Mouse (Mus musculus) lung, postnatal 0 days (tissue): ENCODE measurements around the gene Asb5. TPM values are rescaled to one million over a fixed set of nuclear protein-coding genes. Genes with fewer than 3 reads are reported as not detected.
A peak's percentile ranks its signal among the peaks of the same experiment; 100 is the strongest.
"Not testable (repeated sequence)": the region's sequence is repeated elsewhere in the genome, so short reads cannot be mapped to it uniquely, and the experiment has no call there.

Source experiments
- ATAC-seq: fragments of 200-750 bp; cut with Nextera tagmentation; 2 replicates; pipeline ENCODE4 v1.8.0; 2017; ENCODE audit warnings: moderate library complexity
- DNase-seq: peaks from one replicate; pipeline ENCODE4 v3.0.0-alpha.2; 2016; ENCODE audit warnings: low spot score
- H3K27ac ChIP-seq: fragments of 300-500 bp; sonication (generic); 2 replicates; pipeline ENCODE4 v1.5.1; 2014; ENCODE audit warnings: antibody characterized with exemption, mild to moderate bottlenecking, low read length, mixed read lengths
- H3K27me3 ChIP-seq: fragments of 300-500 bp; sonication (generic); replicated peaks from 2 replicates; pipeline ENCODE4 v1.6.1; 2014; ENCODE audit warnings: low read length, mixed read lengths; ENCODE audit not compliant: insufficient read depth
- H3K36me3 ChIP-seq: fragments of 300-500 bp; sonication (generic); 2 replicates; pipeline ENCODE4 v1.6.1; 2014; ENCODE audit warnings: low read length, mixed read lengths; ENCODE audit not compliant: insufficient read depth
- H3K4me1 ChIP-seq: fragments of 300-500 bp; sonication (generic); 2 replicates; pipeline ENCODE4 v1.6.1; 2014; ENCODE audit warnings: antibody characterized with exemption, low read depth, low read length, mixed read lengths; ENCODE audit not compliant: insufficient read depth
- H3K4me2 ChIP-seq: fragments of 300-500 bp; sonication (generic); replicated peaks from 2 replicates; pipeline ENCODE4 v1.6.1; 2014; ENCODE audit warnings: low read depth, mild to moderate bottlenecking, low read length, moderate library complexity, mixed read lengths
- H3K4me3 ChIP-seq: fragments of 300-500 bp; sonication (generic); 2 replicates; pipeline ENCODE4 v1.5.1; 2014; ENCODE audit warnings: low read depth, low read length
- H3K9ac ChIP-seq: fragments of 300-500 bp; sonication (generic); replicated peaks from 2 replicates; pipeline ENCODE4 v1.6.1; 2014; ENCODE audit warnings: low read depth, mild to moderate bottlenecking
- H3K9me3 ChIP-seq: fragments of 300-500 bp; sonication (generic); 2 replicates; pipeline ENCODE4 v1.6.1; 2016; ENCODE audit warnings: low read length, mixed read lengths
- CTCF ChIP-seq: IDR thresholded peaks from 2 replicates; pipeline ENCODE4 v1.5.1; 2016; ENCODE audit warnings: antibody characterized with exemption, mild to moderate bottlenecking
- EP300 ChIP-seq: IDR thresholded peaks from 2 replicates; pipeline ENCODE4 v1.6.1; 2016; ENCODE audit warnings: antibody characterized with exemption, mild to moderate bottlenecking, control low read depth
- WGBS: fragments of 180-500 bp; shearing (Covaris S2); extraction: QIAGEN DNeasy Blood & Tissue Kit; methylation state at CpG from one replicate; pipeline ENCODE4 v1.1.7; 2014; 5-methylcytosine and 5-hydroxymethylcytosine counted together
- polyA plus RNA-seq: library from polyadenylated mRNA; unstranded; fragments of >200 nt; fragmentation: Nextera tagmentation; extraction: Ambion mirVana; gene quantifications from 2 replicates; pipeline ENCODE4 v1.2.1, GENCODE M21; 2015

The Asb5 gene
- polyA plus RNA-seq, 1 experiment from 2014 or later, result 3.8 TPM

DNA sequence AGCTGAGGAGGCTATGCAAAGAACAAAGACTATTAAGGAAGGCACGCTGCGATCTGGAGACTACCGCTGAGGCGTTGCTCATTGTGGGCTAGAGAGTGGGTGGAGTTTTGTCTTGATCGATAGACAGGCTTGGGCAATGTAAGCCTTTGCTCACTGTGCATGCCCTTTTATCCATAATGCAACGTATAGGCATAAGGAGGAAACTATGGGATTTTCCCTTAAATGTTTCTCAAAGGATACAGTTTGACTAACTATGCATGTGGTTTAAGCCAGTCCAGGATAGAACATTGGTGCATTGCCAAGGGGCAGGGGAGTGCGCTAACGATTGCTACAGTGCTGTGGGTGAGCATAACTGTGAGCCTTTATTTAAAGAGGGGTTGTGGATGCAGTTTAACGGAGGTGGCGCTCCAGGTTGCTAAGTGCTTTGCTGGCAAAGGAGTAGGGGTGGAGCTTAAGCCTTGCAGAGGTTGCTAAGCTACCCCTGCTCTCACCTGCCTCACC is 20.1 kb upstream of the Asb5 start:
- Histone ChIP-seq H3K9me3 (no peaks in the 10 kb centered on the region), H3K4me2 (peak overlapping the region; percentile 33; the same call in 1 of the 2 replicates), H3K27me3 (no peaks in the 10 kb centered on the region), H3K36me3 (no peaks in the 10 kb centered on the region), H3K27ac (no peak overlapping the region), H3K9ac (no peak overlapping the region), H3K4me3 (no peak overlapping the region), H3K4me1 (no peaks in the 10 kb centered on the region)
- peak; percentile 55; the same call in 1 of the 2 replicates for ATAC-seq
- peak; percentile 39 for DNase-seq
- 5% methylated on average over 10 of the region's 10 CpGs for whole genome bisulfite sequencing
- TF ChIP-seq CTCF (no peak), EP300 (no peak)

GRCm38 (mm10) chr8:54511791-54512190 is 17.6 kb upstream of the Asb5 start:
- ATAC-seq (no peak), DNase-seq (no peak)
- Histone ChIP-seq H3K36me3 (no peaks in the 10 kb centered on the region), H3K27ac (no peak overlapping the region), H3K9ac (no peak overlapping the region), H3K9me3 (no peaks in the 10 kb centered on the region), H3K4me2 (no peak overlapping the region), H3K4me1 (no peaks in the 10 kb centered on the region), H3K4me3 (no peak overlapping the region), H3K27me3 (no peaks in the 10 kb centered on the region)
- TF ChIP-seq CTCF, result no peak
- WGBS, result 84% methylated on average over 3 of the region's 3 CpGs

GRCm38 (mm10) chr8:54512200-54512599 is 17.2 kb upstream of the Asb5 start:
- ATAC-seq, H3K27me3 ChIP-seq, H3K36me3 ChIP-seq, H3K4me2 ChIP-seq, H3K9me3 ChIP-seq, H3K4me3 ChIP-seq, H3K9ac ChIP-seq, DNase-seq, H3K4me1 ChIP-seq, H3K27ac ChIP-seq: not testable (repeated sequence)
- WGBS, result 86% methylated on average over 4 of the region's 5 CpGs

DNA sequence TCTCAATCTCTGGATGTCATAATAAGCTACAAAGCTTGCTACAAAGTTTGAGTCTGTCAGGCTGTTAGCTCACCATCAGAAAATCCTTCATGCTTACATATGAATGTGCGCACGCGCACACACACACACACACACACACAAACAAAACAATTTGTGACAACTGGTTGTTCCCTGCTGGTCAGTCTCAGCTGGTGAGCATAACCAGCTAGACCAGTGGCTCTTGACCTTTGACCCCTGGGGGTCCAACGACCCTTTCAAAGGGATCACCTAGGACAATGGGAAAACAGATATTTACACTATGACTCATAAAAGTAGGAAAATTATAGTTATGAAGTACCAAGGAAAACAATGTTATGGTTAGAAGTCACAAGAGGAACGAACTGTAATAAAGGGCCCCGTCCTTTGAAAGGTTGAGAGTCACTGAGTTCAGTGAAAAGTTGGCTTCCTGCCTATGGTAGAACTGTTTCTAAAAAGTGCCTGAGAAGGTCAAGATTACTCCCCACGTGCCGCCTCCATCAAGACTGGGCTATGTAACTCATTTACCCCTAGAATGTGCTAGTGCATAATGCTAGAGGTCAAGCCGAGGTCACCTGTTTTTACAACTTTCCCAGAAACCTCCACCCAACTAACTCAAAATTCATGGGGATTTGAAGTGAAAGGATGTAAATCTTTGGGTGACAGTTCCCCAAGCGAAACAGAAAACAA is 10.5 kb upstream of the Asb5 start:
- peaks cover 4% of the 10 kb centered on the region; the same call in 1 of the 2 replicates for H3K36me3 ChIP-seq
- H3K4me3 ChIP-seq, result no peak overlapping the region
- ATAC-seq (peak; percentile 21; the same call in 1 of the 2 replicates), DNase-seq (peak; percentile 21)
- no peaks in the 10 kb centered on the region for H3K9me3 ChIP-seq
- no peak overlapping the region for H3K9ac ChIP-seq
- H3K27me3 ChIP-seq, result no peaks in the 10 kb centered on the region
- H3K4me2 ChIP-seq, result no peak overlapping the region
- no peak overlapping the region for H3K27ac ChIP-seq
- WGBS, result 57% methylated on average over 10 of the region's 10 CpGs
- TF ChIP-seq EP300 (no peak), CTCF (no peak)
- no peaks in the 10 kb centered on the region for H3K4me1 ChIP-seq

DNA sequence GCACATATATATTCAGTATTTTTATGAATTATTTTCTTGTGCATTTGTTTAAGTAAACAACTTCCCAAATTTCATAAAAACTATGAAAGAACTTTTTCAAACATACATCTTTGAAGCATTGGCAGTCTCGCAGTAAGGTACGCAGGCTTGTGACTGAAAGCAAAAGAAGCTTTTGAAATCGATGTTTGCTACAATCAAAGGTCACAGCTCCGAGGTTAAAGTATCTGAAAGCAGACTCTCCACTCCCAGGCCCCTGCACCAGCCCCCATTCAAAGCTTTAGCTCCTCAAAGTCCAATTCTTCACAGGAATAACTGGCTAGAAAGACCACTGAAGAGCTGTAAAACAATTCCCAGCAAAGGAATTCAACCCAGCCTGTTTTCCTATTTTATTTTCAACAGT is 8.9 kb upstream of the Asb5 start:
- DNase-seq, result no peak

DNA sequence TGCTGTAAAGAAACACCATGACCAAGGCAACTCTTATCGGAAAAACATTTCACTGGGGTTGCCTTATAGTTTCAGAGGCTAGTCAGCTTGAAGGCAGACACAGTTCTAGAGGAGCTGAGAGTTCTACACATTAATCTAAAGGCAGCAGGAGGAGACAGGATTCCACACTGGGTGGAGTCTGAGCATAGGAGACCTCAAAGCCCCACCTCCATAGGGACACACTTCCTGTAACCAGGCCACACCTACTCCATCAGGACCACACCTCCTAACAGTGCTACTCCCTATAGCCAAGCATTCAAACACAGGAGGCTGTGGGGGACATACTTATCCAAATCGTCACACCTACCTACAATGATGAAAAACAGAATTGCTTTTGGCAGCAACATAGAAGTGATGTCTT is 3.8 kb upstream of the Asb5 start:
- Histone ChIP-seq H3K4me2 (no peak overlapping the region), H3K9me3 (no peaks in the 10 kb centered on the region), H3K27ac (no peak overlapping the region), H3K4me1 (0 out of 2 replicates have a peak, but pooled peaks cover 4% of the 10 kb centered on the region), H3K27me3 (no peaks in the 10 kb centered on the region), H3K4me3 (no peak overlapping the region), H3K36me3 (peaks cover 4% of the 10 kb centered on the region; the same call in 1 of the 2 replicates), H3K9ac (no peak overlapping the region)
- TF ChIP-seq EP300 (no peak), CTCF (no peak)
- DNase-seq, result no peak
- 86% methylated on average over 2 of the region's 2 CpGs for WGBS
- ATAC-seq, result no peak

More for the DNA sequence above, 8.9 kb upstream of the Asb5 start:
- H3K9ac ChIP-seq, result no peak overlapping the region
- no peaks in the 10 kb centered on the region for H3K4me1 ChIP-seq
- H3K36me3 ChIP-seq, result peaks cover 4% of the 10 kb centered on the region; the same call in 1 of the 2 replicates
- H3K27me3 ChIP-seq, result no peaks in the 10 kb centered on the region
- H3K4me3 ChIP-seq, result no peak overlapping the region
- H3K4me2 ChIP-seq, result no peak overlapping the region
- TF ChIP-seq EP300 (no peak), CTCF (no peak)
- WGBS, result 78% methylated on average over 4 of the region's 4 CpGs
- no peak for ATAC-seq
- H3K27ac ChIP-seq, result no peak overlapping the region
- H3K9me3 ChIP-seq, result no peaks in the 10 kb centered on the region
